Mouse (Mus musculus) erythroblast, embryonic 14.5 days (primary cell): Measurements from ENCODE around the gene Ppme1.

ENCODE experiments used
- GATA1 ChIP-seq: IDR thresholded peaks from 2 replicates; pipeline ENCODE4 v1.6.1; 2012; ENCODE audit warnings: low read length, inconsistent platforms, mixed read lengths
- TAL1 ChIP-seq: IDR thresholded peaks from 3 replicates; pipeline ENCODE4 v1.6.1; 2012; ENCODE audit warnings: low read length, inconsistent platforms, mixed read lengths

GRCm38 (mm10) chr7:100287748-100288578 lies 84.1 kb downstream of the Ppme1 start:
- TF ChIP-seq TAL1 (no peak), GATA1 (no peak)
